Mouse (Mus musculus) liver, postnatal 0 days (tissue): Measurements from ENCODE around the gene Tamm41.

Source experiments
- CTCF ChIP-seq: sonication (generic); IDR thresholded peaks from 2 replicates; pipeline ENCODE4 v1.5.1; 2016; ENCODE audit warnings: antibody characterized with exemption, low read depth
- EP300 ChIP-seq: IDR thresholded peaks from 2 replicates; pipeline ENCODE4 v1.6.1; 2016; ENCODE audit warnings: antibody characterized with exemption, low read depth, mild to moderate bottlenecking

- TF ChIP-seq CTCF (no peak), EP300 (no peak)
These were observed 21.6 kb upstream of the Tamm41 start for GRCm38 (mm10) chr6:115059227-115059626.
